Mouse (Mus musculus) hematopoietic stem cell, adult 5-6 weeks (primary cell): ENCODE measurements around the gene H2-Ab1. TPM values are rescaled to one million over a fixed set of nuclear protein-coding genes. Genes with fewer than 3 reads are reported as not detected.

ENCODE experiments used
- ATAC-seq, 2 experiments: fragments of 125-278 bp in 1 of 2; replicated peaks in 1 of 2; 2 replicates each; pipeline ENCODE4 v1.8.0; 2016 to 2017; ENCODE audit warnings: inconsistent platforms in 2 of 2, mild to moderate bottlenecking in 2 of 2, moderate number of reproducible peaks in 2 of 2, low read depth in 1 of 2, moderate TSS enrichment in 1 of 2; ENCODE audit not compliant: low FRiP score in 2 of 2, poor library complexity in 2 of 2, severe bottlenecking in 2 of 2, insufficient read depth in 1 of 2, low TSS enrichment in 1 of 2
- total RNA-seq: library from RNA; stranded (forward); fragments of 172-1452, 232-1000 nt; gene quantifications from 2 replicates; pipeline ENCODE4 v1.2.3, GENCODE M21; 2017

Gene H2-Ab1
- total RNA-seq, 1 experiment from 2014 or later = 159 TPM

DNA sequence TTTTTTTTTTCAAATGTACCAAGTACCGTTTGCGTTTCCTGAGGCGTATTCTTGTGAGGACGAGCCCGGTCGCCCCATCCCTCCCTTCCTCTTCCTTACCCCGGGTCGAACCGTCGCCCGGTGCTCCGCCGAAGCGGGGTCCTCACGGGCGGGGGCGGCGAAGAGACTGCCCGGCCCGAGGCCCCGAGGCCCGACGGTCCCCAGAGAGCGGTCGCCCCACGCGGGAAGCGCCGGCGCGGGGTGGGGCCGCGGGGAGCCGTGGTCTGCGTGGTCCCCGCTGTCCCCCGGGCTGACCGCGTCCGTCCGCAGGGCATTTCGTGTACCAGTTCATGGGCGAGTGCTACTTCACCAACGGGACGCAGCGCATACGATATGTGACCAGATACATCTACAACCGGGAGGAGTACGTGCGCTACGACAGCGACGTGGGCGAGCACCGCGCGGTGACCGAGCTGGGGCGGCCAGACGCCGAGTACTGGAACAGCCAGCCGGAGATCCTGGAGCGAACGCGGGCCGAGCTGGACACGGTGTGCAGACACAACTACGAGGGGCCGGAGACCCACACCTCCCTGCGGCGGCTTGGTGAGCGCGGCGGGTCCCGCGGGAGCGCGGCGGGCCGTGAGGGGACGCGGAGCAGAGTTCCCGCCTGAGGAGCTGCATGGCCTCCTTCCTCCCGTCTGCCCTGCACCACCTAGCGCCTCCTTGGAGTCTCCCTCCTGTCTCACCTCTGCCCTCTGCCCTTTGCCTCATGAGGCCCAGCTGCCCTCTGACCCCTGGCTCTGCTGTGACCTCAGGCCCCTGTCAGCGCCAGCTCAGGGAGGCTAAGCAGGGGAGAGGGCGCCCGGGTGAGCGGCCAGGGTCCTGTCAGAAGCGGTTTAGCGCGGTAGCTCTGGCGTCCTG is 7.2 kb downstream of the H2-Ab1 start:
- no peak for ATAC-seq

DNA sequence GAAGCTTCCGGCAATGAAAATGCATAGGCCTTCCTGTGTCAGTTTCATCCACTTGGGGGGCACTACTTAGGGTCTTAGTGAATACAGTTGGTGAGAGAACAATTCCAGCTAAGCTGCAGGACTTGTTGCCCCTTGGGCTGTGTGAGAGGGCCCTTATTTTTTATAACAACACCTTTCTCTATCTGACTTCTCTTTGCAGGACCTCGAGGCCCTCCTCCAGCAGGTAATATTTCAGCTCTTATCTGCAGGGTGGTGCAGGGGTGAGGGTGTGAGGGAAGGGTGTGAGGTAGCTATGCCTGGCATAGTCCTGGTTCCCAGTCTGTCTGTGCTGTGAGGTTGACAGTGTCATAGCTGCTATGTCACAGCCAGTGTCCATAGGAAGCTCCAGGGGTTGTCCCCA is 10.8 kb downstream of the H2-Ab1 start:
- ATAC-seq = no peak

DNA sequence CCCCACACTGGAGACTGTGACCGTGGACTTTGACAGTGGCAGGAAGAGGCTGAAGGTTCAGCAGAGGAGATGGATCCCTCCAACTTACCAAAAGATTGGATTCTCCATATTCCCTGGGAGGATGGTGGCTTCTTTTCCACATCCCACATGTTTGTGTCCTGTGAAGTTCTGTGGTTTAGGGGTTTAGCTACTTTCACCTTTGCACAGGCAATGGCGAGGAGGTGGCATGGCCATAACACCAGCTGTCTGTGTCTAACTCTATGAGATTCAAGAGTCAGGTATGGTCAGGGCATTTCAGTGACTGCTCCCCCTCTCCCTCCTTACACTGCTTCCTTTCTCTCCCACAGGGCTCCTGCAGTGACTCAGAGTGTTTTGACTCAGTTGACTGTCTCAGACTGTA is 11.3 kb downstream of the H2-Ab1 start:
- no peak for ATAC-seq

DNA sequence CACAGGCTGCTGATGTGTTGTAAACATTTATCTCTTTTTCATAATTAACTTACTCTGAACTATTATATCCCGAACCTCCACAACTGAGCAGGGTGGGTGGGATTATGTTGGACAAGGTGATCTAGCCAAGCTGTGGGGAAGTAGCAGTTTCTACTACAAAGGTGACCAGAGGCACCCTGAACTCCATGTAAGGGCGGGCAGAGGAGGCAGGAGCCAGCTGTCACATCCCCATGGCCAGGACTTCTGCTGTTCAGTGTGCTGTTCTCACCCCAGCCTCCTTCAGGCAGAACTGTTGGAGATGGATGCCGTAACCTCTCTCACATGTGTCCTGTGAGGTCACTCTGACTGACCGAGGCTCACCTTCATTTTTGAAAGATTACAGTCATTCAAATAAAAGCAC is 12.3 kb downstream of the H2-Ab1 start:
- ATAC-seq = no peak

DNA sequence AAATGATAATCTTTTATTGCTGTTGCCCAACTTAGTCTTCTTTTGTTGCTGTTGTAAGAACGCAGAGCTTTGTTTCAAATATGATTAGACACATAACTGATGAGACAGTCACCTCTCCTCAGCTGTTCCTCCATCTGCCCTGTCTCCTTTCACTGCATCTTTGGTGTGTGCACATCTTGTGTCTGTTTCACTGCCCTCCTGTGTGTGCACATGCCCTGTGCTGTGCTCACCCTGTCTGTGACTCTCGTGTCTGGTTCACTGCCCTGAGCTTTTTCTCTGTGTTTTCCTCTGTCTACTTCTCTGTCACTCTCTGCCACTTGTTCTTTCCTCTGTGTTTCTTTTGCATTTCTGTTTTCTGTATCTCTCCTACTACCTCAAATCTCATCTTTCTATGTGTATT is 12.7 kb downstream of the H2-Ab1 start:
- no peak for ATAC-seq

DNA sequence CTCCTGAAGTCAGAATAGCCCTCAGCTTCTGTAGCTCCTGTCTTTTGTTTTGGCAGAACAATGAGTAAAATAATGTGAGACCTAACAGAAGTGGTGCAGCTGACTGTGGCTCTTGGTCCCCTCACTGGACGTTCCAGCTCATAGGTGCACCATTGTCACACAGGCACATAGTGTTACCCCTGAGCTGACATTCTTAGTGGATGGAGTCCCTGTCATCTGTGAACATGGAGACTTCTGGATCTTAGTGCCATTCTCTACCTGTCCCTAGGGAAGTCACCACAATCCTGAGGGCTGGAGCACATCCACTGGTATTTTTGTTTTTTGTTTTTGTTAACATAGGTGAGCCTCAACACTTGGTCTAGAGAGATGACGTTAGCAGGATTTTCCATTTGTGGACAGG is 13.5 kb downstream of the H2-Ab1 start:
- ATAC-seq = no peak

DNA sequence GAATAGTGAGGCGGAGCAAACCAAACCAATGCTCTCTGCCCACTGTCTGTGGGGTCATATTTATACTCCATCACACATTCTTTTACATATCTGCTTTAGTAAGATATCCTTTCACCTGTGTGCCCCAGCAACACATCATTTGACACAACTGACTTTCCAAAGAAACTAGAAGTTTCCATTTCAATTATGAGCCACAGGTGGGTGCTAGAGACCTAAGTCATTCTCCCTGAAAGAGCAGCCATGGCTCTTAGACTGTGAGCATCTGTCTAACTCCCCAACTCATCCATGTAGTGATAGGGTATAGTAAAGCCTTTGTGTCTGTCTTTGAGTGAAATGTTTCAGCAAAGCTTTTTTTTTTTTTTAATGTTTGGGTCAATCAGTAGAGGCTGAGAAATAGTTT is 14.6 kb downstream of the H2-Ab1 start:
- no peak for ATAC-seq

DNA sequence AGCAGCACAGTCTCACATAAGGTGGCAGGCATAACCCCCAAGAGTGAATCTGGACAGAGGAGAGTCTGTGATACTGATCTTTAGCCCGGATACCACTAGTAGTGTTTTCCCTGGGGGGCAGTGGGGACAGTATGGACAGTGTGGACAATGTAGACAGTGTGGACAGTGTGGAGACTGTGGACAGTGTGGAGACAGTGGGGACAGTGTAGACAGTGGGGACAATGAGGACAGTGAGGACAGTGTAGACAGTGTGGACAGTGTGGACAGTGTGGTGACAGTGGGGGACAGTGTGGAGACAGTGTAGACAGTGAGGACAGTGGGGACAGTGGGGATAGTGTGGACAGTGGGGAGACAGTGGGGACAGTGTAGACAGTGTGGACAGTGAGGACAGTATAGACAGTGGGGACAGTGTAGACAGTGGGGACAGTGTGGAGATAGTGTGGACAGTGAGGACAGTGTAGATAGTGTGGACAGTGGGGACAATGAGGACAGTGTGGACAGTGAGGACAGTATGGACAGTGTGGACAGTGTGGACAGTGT is 23.1 kb downstream of the H2-Ab1 start:
- peak in 1 of 2 experiments; percentile 17; a peak in 1 of 4 replicates for ATAC-seq

DNA sequence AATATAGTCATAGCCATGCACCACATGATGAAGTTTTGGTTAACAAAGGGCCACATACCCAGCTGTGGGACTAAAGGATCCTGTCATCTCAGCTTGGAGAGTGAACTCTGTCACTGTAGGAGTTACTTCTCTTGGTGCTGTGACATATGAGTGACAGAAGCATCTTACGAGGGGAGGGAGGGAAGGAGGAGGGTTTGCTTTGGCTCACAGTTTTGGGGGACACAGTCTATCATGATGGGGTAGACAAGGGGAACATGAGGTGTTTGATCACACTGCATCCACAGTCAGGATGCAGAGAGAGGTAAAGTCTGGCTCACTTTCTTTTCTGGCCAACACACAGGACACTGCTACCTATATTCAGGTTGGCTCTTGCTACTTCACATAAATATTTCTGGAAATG is 24.3 kb downstream of the H2-Ab1 start:
- no peak for ATAC-seq

DNA sequence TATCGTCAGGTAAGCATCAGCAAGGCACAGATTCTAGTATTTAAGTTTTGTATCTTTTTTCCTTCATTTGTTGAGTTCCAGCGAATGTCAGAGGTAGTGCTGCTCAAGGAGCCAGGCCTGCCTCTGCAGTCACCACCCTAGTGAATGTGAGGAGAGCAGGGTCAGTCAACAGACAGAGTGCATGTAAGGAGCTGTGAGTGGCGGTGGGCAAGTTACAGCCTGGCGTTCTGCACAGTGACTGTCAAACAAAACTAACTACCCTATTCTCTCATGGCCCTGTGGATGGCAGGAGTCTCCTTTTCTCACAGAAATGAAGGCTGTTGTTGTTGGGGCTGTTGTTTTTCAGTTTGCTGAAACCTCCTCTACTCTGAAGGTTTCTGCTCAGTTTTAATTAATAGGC is 27.9 kb downstream of the H2-Ab1 start:
- no peak for ATAC-seq

DNA sequence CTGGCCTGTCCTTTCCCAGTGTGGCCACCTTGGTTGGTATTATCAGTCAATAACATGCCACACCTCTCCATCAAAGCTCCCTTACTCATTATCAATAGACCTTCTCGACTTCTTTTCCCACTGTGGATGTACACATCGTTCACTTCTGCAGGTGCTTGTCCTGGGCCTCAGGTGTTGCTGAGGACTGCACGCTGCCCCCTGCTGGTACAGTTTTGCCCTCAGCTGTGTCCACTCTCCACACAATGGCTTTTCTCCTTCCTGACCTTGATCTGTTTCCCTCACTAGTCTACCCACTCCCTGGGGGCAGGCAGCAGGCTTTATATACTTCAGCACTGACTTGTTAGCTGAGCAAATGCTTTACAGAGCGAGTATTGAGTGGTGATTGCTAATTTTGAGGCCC is 28.4 kb downstream of the H2-Ab1 start:
- no peak for ATAC-seq

DNA sequence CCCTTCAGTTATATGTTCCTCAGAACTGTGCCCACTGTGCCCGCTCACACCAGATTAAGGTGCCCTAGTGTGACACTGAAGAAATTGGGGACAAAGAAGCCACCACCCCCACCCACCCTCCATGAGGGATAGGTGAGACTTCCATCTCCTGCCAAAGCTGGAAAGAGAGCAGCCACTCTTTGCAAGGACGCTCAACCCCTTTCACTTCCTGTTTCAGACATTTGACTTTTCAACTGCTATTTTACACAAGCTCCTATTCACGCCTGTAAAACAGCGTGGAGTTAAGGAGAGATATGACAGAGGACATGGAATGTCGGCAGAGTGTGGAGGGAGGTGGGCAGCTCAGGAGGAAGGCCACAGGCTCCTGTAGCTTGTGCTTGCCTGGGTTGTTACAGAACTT is 29.0 kb downstream of the H2-Ab1 start:
- no peak for ATAC-seq

DNA sequence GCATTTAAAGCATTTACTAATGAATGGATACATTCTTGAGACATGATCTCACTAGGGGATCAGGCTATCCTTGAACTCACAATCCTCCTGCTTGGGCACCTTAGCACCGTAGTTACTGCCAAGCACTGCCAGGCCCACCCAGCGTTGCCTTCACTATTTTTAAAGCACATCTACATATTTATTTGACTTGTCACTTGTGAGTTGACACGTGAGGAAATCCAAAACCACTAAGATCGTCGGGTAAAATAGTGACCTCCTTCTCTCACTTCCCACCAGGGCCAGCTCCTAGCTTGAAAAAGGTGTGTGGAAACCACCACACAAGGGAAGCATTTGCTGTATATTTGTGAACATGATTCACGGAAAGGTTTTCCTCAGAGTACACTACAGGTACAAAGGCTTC is 29.5 kb downstream of the H2-Ab1 start:
- ATAC-seq = peak in 1 of 2 experiments; percentile 20; a peak in 1 of 4 replicates

DNA sequence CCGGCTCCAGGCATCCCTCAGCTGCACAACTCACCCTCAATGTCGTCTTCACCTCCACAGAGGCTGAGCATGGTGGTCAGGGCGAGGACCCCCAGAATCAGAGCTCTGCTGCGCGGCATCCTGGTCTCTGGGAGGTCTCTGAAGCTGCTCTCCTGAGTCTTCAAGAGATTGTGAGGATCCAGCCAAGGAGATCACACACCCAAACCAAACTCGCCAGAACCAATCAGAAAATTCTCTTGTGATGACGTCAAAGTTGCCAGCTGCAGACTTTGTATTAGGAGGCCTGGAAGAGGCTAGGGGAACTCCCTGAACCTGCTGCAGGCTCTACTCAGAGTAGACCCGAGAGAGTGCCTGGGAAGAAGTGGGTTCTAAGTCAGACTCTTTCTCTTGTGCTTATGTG is 30.2 kb downstream of the H2-Ab1 start, which contains the start of gene H2-Aa:
H2-Aa (minus strand) TSS at position 176 of the 400 bp plus-strand sequence.
- peak; percentile 83 to 84 for ATAC-seq

DNA sequence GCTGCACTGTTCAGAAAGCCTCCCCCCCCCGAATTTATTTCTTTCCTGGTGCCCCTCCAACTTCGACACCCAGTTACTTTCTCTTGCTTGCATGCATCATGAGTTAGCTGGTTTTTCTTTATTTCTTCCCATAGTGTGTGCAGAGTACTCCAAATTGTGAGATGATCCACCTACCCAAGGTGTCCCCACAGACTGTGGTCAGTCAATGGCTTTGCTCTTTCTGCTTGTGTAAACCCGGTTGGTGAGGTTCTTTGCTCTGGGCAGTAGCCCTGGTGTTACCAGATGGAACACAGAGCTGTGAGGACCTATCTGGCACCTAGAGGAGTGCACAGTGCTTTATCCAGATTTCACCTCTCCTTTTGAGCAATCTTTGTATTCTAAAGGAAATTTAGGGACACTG is 30.6 kb downstream of the H2-Ab1 start:
- ATAC-seq = no peak

DNA sequence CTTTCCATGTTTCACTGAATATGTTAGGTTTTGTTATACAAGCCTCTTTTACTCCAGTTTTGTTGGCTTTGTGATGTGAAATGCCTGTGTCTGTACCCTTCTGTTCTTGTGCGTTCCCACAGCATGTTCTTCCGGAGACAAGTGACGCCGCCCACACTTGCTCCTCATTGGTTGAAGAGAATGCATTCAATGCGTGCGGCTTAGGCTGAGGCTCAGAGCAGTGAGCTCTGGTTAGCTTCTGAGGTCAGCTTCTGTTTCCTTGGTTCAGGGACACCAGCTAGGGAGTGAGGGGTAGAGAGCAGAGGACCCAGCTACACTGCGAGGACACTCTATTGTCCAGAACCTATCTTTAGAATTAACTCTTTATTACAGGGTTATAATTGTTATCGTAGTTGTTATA is 34.1 kb downstream of the H2-Ab1 start:
- peak; percentile 55 to 63 for ATAC-seq

DNA sequence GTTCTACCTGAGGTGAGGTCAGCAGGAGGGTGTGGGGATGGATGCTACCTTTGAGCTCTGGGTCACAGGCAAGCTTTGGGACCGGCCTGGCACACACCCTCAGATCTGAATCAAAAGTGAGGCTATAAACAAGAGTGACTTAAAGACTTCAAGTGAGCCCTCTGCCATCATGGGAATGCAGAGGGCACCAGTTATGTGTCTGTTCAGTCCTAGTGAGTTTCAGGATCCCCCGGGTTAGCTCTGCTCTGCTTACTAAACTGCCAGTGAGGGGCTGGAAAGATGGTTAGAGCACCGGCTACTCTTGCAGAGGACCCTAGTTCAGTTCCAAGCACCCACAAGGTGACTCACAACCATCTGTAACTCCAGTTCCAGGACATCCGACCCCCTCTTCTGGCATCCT is 35.1 kb downstream of the H2-Ab1 start:
- ATAC-seq = no peak

DNA sequence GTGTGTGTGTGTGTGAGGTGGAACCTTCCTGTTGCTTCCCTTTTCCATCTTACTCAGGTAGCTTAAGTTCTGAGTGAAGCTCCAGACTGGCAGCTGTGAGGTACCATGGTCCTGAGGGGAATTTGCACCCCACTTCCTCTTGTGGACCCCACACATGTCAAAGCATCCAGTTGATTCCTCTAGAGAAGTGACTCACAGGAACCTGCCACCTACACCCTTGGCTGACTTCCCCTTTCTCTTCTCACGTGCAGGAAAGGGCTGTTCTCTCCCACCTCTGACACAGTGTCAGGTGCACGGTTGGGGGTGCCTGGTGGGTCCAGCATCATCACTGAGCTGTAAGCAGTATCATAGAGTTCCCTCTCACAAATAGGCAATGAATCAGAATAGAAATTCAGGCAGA is 36.0 kb downstream of the H2-Ab1 start:
- ATAC-seq = peak; percentile 84 to 89

DNA sequence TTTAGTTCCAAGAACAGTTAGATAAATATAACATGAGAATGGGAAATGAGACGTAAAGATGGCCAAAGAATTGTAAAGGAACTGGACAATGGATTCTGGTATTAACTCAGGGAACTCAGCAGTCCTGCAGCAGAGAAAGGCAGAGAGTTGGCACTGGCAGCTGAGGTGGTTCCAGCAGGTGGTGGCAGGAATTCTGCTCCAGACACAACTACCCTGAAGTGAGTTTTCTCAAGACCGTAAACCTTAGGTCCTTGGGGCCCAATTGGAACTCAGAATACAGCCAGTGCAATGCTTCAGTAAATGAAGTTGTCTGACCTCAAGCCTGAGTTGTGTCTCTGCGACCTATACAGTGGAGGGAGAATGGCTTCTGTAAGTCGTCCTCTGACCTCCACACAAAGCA is 36.8 kb downstream of the H2-Ab1 start:
- no peak for ATAC-seq
